Mouse (Mus musculus): ENCODE results near the gene Timm44. TPM values are rescaled to one million over a fixed set of nuclear protein-coding genes. Genes with fewer than 3 reads are reported as not detected.
"Not testable (repeated sequence)": the region's sequence is repeated elsewhere in the genome, so short reads cannot be mapped to it uniquely, and the experiment has no call there.

Gene Timm44
- polyA plus RNA-seq, 1 experiment from 2014 or later = 77.0 TPM

DNA sequence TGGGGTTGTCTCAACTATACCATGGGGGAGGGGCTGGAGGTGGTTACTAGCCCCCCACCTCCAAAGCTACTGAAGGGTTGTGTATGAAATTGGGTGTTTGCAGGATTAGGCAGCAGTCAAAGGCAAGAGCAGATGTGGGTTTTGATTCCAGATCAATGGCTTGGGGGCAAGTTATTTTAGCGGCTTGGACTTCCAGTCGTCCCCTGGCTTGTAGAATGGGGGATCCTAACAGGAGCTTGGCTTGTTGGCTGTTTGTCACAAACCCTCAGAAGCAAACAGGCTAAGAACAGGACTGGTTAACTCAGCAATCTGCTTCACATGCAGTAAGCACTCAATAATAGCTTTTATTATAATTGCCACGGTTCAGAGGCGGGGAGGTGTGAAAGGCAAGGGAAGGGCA, 18.4 kb downstream of the Timm44 start:
- Histone ChIP-seq H3K36me3 (ENCODE audit: insufficient read depth) (peaks cover 59% of the 10 kb centered on the region), H3K9ac (no peak overlapping the region; the same call in 1 of the 2 replicates), H3K4me3 (ENCODE audit: low read depth, low read length) (no peak overlapping the region), H3K4me1 (ENCODE audit: insufficient read depth) (0 out of 2 replicates have a peak, but pooled peaks cover 3% of the 10 kb centered on the region), H3K27me3 (ENCODE audit: insufficient read depth, low read length) (no peaks in the 10 kb centered on the region), H3K9me3 (ENCODE audit: low read depth, low read length) (no peaks in the 10 kb centered on the region), H3K27ac (ENCODE audit: low read depth) (no peak overlapping the region; the same call in 1 of the 2 replicates), H3K4me2 (peak overlapping the region; percentile 77)
- 78% methylated on average over 4 of the region's 4 CpGs for WGBS
- no peak for DNase-seq
- no peak for TF ChIP-seq CTCF (IDR thresholded peaks at IDR 0.05; ENCODE audit: low read depth)
- ATAC-seq (ENCODE audit: insufficient read depth) = no peak

DNA sequence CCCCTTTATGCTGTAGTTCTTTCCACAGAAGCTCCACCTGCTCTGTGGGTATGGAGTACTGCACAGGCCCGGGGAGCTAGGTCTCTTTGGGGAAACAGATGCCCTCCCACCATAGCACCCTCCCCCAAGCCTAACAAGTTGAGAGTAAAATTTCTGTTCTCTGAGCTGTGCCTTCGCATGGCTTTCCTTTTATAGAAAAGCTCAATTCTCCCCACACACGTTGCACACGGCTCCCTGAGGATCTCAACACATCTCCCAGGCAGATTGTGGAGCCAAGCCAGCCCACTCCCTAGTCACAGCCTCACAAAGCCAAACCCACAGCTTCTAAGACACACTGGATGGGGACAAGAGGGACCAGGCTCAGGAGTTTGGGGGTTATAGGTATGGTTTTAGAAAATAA, 18.8 kb downstream of the Timm44 start:
- TF ChIP-seq CTCF (IDR thresholded peaks at IDR 0.05; ENCODE audit: low read depth) = no peak
- H3K4me2 ChIP-seq = peak overlapping the region; percentile 77
- H3K4me3 ChIP-seq (ENCODE audit: low read depth, low read length) = no peak overlapping the region
- peaks cover 54% of the 10 kb centered on the region for H3K36me3 ChIP-seq (ENCODE audit: insufficient read depth)
- H3K27ac ChIP-seq (ENCODE audit: low read depth) = no peak overlapping the region
- ATAC-seq (ENCODE audit: insufficient read depth) (no peak), DNase-seq (peak; percentile 28)
- no peak overlapping the region; the same call in 1 of the 2 replicates for H3K9ac ChIP-seq
- no peaks in the 10 kb centered on the region for H3K27me3 ChIP-seq (ENCODE audit: insufficient read depth, low read length)
- H3K4me1 ChIP-seq (ENCODE audit: insufficient read depth) = 0 out of 2 replicates have a peak, but pooled peaks cover 3% of the 10 kb centered on the region
- WGBS = 48% methylated on average over 4 of the region's 4 CpGs
- no peaks in the 10 kb centered on the region for H3K9me3 ChIP-seq (ENCODE audit: low read depth, low read length)

DNA sequence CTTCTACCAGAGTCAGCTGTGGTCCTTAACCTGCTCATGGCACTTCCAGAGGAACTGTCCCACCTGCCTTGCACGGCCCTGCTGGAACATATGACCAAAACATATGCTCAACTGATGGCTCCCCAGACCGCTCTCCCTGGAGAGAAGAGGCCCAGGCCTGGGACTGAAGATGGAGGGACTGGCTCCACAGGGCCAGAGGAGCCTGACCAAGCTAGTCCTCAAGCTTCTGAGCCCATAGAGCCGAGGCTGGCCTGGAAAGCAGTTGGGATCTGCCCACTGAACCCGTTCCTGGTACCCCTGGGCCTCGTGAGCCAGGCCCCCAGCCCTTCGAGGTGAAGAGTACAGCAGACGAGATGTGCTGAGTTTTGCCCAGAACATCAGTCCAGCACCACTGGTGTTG, 20.2 kb downstream of the Timm44 start:
- DNase-seq; H3K4me2 ChIP-seq; ATAC-seq (ENCODE audit: insufficient read depth); H3K27ac ChIP-seq (ENCODE audit: low read depth); H3K9me3 ChIP-seq (ENCODE audit: low read depth, low read length); H3K9ac ChIP-seq; H3K27me3 ChIP-seq (ENCODE audit: insufficient read depth, low read length); H3K4me1 ChIP-seq (ENCODE audit: insufficient read depth); H3K4me3 ChIP-seq (ENCODE audit: low read depth, low read length): not testable (repeated sequence)
- WGBS = 80% methylated on average over 7 of the region's 7 CpGs
- H3K36me3 ChIP-seq (ENCODE audit: insufficient read depth) = peaks cover 41% of the 10 kb centered on the region

DNA sequence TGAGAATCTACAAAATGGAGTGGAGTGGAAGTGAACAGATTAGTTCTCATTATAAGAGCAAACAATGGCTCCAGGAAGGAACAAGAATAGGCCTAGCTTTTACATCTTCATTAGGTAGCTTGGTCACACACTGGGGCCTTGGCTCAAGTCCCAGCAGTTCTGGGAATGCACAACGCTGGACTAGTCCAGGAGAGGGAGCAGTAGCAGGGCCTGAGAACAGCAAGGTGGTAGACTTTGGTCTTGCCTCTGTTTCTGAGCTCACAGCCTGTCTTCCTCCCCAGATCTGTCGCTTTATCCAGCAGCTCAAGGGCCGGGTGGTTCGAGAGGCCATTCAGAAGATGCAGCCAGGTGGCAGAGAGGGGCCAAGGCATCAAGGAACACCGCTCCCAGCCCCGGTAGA, 21.7 kb downstream of the Timm44 start:
- Histone ChIP-seq H3K9me3 (ENCODE audit: low read depth, low read length) (no peaks in the 10 kb centered on the region), H3K27me3 (ENCODE audit: insufficient read depth, low read length) (no peaks in the 10 kb centered on the region), H3K4me3 (ENCODE audit: low read depth, low read length) (peak overlapping the region; percentile 73), H3K4me2 (peak overlapping the region; percentile 81), H3K4me1 (ENCODE audit: insufficient read depth) (0 out of 2 replicates have a peak, but pooled peaks cover 3% of the 10 kb centered on the region), H3K9ac (peak overlapping the region; percentile 67), H3K27ac (ENCODE audit: low read depth) (no peak overlapping the region), H3K36me3 (ENCODE audit: insufficient read depth) (peaks cover 35% of the 10 kb centered on the region)
- TF ChIP-seq CTCF (IDR thresholded peaks at IDR 0.05; ENCODE audit: low read depth) = peak; percentile 58
- 57% methylated on average over 6 of the region's 6 CpGs for WGBS
- no peak for ATAC-seq (ENCODE audit: insufficient read depth)
- DNase-seq = peak; percentile 75

DNA sequence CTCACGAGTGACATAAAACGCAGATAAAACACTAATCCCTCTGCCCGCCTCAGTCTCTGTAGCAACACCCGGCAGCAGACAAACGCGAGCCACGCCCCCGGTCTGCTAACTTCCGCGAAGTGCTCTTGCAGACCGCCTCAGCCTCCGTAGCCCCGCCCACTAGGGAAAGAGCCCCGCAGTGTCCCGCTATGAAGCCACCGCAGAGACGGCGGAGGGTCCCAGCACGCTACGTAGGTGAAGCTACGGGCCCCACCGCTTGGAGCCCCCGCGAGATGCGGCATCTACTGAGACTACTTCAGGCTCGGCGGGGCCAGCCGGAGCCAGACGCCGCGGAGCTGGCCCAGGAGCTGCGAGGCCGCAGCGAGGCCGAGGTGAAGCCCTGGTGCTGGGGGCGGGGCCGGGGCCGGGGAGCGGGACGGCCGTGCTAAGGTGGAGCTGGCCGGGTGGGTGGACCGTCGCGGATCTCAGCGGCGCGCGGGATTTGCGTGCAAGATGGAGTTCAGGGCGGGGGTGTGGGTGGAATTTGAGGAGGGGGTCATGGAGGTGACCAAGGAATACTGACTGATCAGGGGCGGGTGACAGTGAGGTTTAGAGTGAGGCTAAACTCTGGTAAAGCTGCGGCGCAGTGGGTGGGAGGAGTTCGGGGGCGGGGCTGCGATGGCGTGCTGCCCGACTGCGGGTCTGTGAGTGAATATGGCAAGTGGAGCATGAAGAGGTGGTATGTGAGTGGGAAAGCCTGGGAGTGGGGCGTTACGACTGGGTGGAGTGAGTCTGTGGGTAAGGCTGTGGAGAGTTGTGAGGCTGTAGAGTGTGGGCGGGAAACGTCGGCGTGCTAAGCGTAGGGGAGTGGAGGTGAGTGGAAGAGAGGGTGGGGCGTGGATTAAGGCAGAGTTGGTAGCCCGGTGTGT, 22.5 kb downstream of the Timm44 start, which contains the start of gene Snapc2:
TSS of gene Snapc2 (plus strand) at position 147 of the 908 bp plus-strand sequence.
- peak; percentile 91 for ATAC-seq (ENCODE audit: insufficient read depth)
- 1% methylated on average over 69 of the region's 69 CpGs for WGBS

DNA sequence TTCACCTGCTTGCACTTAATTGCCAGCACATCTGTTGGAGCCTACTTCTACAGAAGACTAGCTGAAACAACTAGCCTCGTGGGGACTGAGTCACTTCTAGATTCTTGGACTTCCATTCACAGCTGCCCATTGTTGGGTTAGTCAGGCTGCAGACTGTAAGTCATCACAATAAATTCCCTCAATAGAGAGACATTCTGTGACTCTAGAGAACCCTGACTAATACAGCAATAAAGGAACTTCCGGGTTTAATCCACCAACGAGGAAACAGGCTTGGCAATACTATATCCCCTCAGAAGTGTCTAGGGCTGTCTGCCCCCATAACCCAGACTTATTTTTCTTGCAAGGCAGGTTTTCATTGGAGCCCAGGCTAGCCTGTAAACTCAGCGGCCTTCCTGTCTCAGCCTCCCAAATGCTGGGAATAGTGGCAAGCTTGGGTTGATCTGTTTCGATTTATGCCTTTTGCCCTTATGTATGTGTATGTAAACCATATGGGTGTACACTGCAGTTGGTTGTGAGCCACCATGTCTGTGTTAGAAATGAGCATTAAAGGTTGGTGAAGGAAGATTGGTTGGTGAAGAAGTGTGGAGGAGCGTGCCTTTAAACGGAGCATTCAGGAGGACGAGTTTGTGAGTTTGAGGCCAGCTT, 23.5 kb downstream of the Timm44 start:
- H3K27ac ChIP-seq (ENCODE audit: low read depth) = no peak overlapping the region
- TF ChIP-seq CTCF (IDR thresholded peaks at IDR 0.05; ENCODE audit: low read depth) = no peak
- peak overlapping the region; percentile 81 for H3K4me2 ChIP-seq
- ATAC-seq (ENCODE audit: insufficient read depth) (peak; percentile 0; the same call in 1 of the 2 replicates), DNase-seq (no peak)
- H3K36me3 ChIP-seq (ENCODE audit: insufficient read depth) = peaks cover 44% of the 10 kb centered on the region
- peak overlapping the region; percentile 67 for H3K9ac ChIP-seq
- no peaks in the 10 kb centered on the region for H3K27me3 ChIP-seq (ENCODE audit: insufficient read depth, low read length)
- 0 out of 2 replicates have a peak, but pooled peaks cover 3% of the 10 kb centered on the region for H3K4me1 ChIP-seq (ENCODE audit: insufficient read depth)
- H3K4me3 ChIP-seq (ENCODE audit: low read depth, low read length) = peak overlapping the region; percentile 73
- 48% methylated on average over 8 of the region's 8 CpGs for WGBS
- no peaks in the 10 kb centered on the region for H3K9me3 ChIP-seq (ENCODE audit: low read depth, low read length)

More for the DNA sequence above, 22.5 kb downstream of the Timm44 start, which contains the start of gene Snapc2:
- TF ChIP-seq CTCF (IDR thresholded peaks at IDR 0.05; ENCODE audit: low read depth) = no peak
- peak within 1 kb of the TSS; percentile 84 for H3K27ac ChIP-seq (ENCODE audit: low read depth)
- peak within 1 kb of the TSS; percentile 81 for H3K4me2 ChIP-seq
- no peaks in the 10 kb centered on the region for H3K27me3 ChIP-seq (ENCODE audit: insufficient read depth, low read length)
- DNase-seq = peak; percentile 99
- 0 out of 2 replicates have a peak, but pooled peaks cover 3% of the 10 kb centered on the region for H3K4me1 ChIP-seq (ENCODE audit: insufficient read depth)
- peaks cover 39% of the 10 kb centered on the region for H3K36me3 ChIP-seq (ENCODE audit: insufficient read depth)
- peak within 1 kb of the TSS; percentile 73 for H3K4me3 ChIP-seq (ENCODE audit: low read depth, low read length)
- H3K9me3 ChIP-seq (ENCODE audit: low read depth, low read length) = no peaks in the 10 kb centered on the region
- peak within 1 kb of the TSS; percentile 67 for H3K9ac ChIP-seq

Data from lung, embryonic 14.5 days (tissue).